Mouse (Mus musculus) brain, embryonic 14.5 days (tissue): ENCODE measurements around the gene M6pr.

Source experiments
- CTCF ChIP-seq: fragments of 200-500 bp; IDR thresholded peaks from 2 replicates; pipeline ENCODE4 v1.5.1; 2012; ENCODE audit warnings: inconsistent platforms, mild to moderate bottlenecking, moderate library complexity, borderline replicate concordance; ENCODE audit not compliant: insufficient read depth, insufficient read length; ENCODE audit errors: extremely low read depth
- POLR2A ChIP-seq: fragments of 200-500 bp; IDR thresholded peaks from 2 replicates; pipeline ENCODE4 v1.6.1; 2012; ENCODE audit warnings: mild to moderate bottlenecking, inconsistent platforms, borderline replicate concordance; ENCODE audit not compliant: poor library complexity, insufficient read depth, insufficient read length, severe bottlenecking; ENCODE audit errors: extremely low read depth

- TF ChIP-seq CTCF (peak; percentile 83; the same call in 1 of the 2 replicates), POLR2A (no peak)
These were observed 4.2 kb upstream of the M6pr start for GRCm38 (mm10) chr6:122304355-122304754.
